Mouse (Mus musculus) midbrain, embryonic 14.5 days (tissue): ENCODE measurements around the gene Plp2. TPM values are rescaled to one million over a fixed set of nuclear protein-coding genes. Genes with fewer than 3 reads are reported as not detected.

Experiments used
- polyA plus RNA-seq: library from polyadenylated mRNA; unstranded; fragments of >200 nt; fragmentation: Nextera tagmentation; extraction: Ambion mirVana; gene quantifications from 2 replicates; pipeline ENCODE4 v1.2.1, GENCODE M21; 2014

Gene Plp2
- polyA plus RNA-seq, 1 experiment from 2014 or later = 22.4 TPM

Other genes with a start within 250 kb of the Plp2 start
- 0.58 TPM in 1 of 2 replicates, not detected in the other for gene Foxp3, start 97.7 kb downstream of the Plp2 start, polyA plus RNA-seq
- gene Ppp1r3f, start 97.1 kb downstream of the Plp2 start, polyA plus RNA-seq = 4.0 and 6.8 TPM in 2 replicates
- 29.8 and 30.1 TPM in 2 replicates for gene Ccdc22, start 65.9 kb downstream of the Plp2 start, polyA plus RNA-seq
- gene Cacna1f, start 64.3 kb downstream of the Plp2 start, polyA plus RNA-seq = 0.04 TPM in 1 of 2 replicates, not detected in the other
- 81.7 and 125 TPM in 2 replicates for gene Syp, start 32.9 kb downstream of the Plp2 start, polyA plus RNA-seq
- gene Prickle3, start 14.1 kb downstream of the Plp2 start, polyA plus RNA-seq = 0.89 and 1.4 TPM in 2 replicates
- 0.16 TPM in 2 replicates for gene Magix, start 9.9 kb upstream of the Plp2 start, polyA plus RNA-seq
- 39.3 and 53.8 TPM in 2 replicates for gene Gpkow, start 25.7 kb upstream of the Plp2 start, polyA plus RNA-seq
- gene Wdr45, start 42.9 kb upstream of the Plp2 start, polyA plus RNA-seq = 23.9 and 29.5 TPM in 2 replicates
- not detected in 2 replicates for gene Gm45208, start 50.9 kb upstream of the Plp2 start, polyA plus RNA-seq
- 126 and 144 TPM in 2 replicates for gene Praf2, start 57.0 kb upstream of the Plp2 start, polyA plus RNA-seq
- 72.2 and 73.0 TPM in 2 replicates for gene Ccdc120, start 79.5 kb upstream of the Plp2 start, polyA plus RNA-seq
- 21.7 and 21.8 TPM in 2 replicates for gene Tfe3, start 91.2 kb upstream of the Plp2 start, polyA plus RNA-seq
- gene Gripap1, start 118.4 kb upstream of the Plp2 start, polyA plus RNA-seq = 56.0 and 56.6 TPM in 2 replicates
- 1.7 and 2.3 TPM in 2 replicates for gene Kcnd1, start 150.9 kb upstream of the Plp2 start, polyA plus RNA-seq
- gene Otud5, start 170.0 kb upstream of the Plp2 start, polyA plus RNA-seq = 32.3 and 38.0 TPM in 2 replicates
- 13.9 and 18.8 TPM in 2 replicates for gene Pim2, start 206.9 kb upstream of the Plp2 start, polyA plus RNA-seq
- gene Slc35a2, start 212.6 kb upstream of the Plp2 start, polyA plus RNA-seq = 17.4 and 24.6 TPM in 2 replicates
- 181 and 219 TPM in 2 replicates for gene Pqbp1, start 227.9 kb upstream of the Plp2 start, polyA plus RNA-seq
- gene Timm17b, start 228.0 kb upstream of the Plp2 start, polyA plus RNA-seq = 171 and 214 TPM in 2 replicates
- not detected in 2 replicates for gene Gm10491, start 236.4 kb upstream of the Plp2 start, polyA plus RNA-seq
- not detected in 2 replicates for gene Gm10490, start 238.2 kb upstream of the Plp2 start, polyA plus RNA-seq
- 197 and 199 TPM in 2 replicates for gene Pcsk1n, start 248.4 kb upstream of the Plp2 start, polyA plus RNA-seq